Mouse (Mus musculus) liver, embryonic 14.5 days (tissue): ENCODE results near the gene Atxn2l. TPM values are rescaled to one million over a fixed set of nuclear protein-coding genes. Genes with fewer than 3 reads are reported as not detected.

Source experiments
- ATAC-seq: fragments of 200-750 bp; cut with Nextera tagmentation; 2 replicates; pipeline ENCODE4 v1.8.0; 2017; ENCODE audit warnings: moderate number of reproducible peaks, mild to moderate bottlenecking, moderate library complexity; ENCODE audit not compliant: insufficient read depth
- DNase-seq, 3 experiments: peaks; one replicate each; pipeline ENCODE4 v3.0.0-alpha.2; 2012 to 2013; ENCODE audit warnings: low read depth in 3 of 3, low spot score in 3 of 3
- H3K27ac ChIP-seq: fragments of 300-500 bp; sonication (generic); 2 replicates; pipeline ENCODE4 v1.5.1; 2014; ENCODE audit warnings: moderate library complexity, mild to moderate bottlenecking, control low read depth, inconsistent platforms
- H3K27me3 ChIP-seq: fragments of 300-500 bp; sonication (generic); 2 replicates; pipeline ENCODE4 v1.6.1; 2014; ENCODE audit warnings: mild to moderate bottlenecking, low read length, moderate library complexity; ENCODE audit not compliant: control insufficient read depth, insufficient read depth
- H3K36me3 ChIP-seq: fragments of 300-500 bp; sonication (generic); replicated peaks from 2 replicates; pipeline ENCODE4 v1.6.1; 2014; ENCODE audit warnings: low read depth; ENCODE audit not compliant: control insufficient read depth, insufficient read depth
- H3K4me1 ChIP-seq, 2 experiments: fragments of 200-500 bp in 1 of 2; fragments of 300-500 bp in 1 of 2; sonication (generic) in 1 of 2; replicated peaks; 2 replicates each; pipeline ENCODE4 v1.6.1; 2012 to 2014; ENCODE audit warnings: antibody characterized with exemption in 1 of 2, inconsistent platforms in 1 of 2, low read length in 1 of 2; ENCODE audit not compliant: control insufficient read depth in 2 of 2, insufficient read depth in 2 of 2
- H3K4me2 ChIP-seq: fragments of 300-500 bp; sonication (generic); 2 replicates; pipeline ENCODE4 v1.6.1; 2014; ENCODE audit warnings: low read depth, mild to moderate bottlenecking, control low read depth, moderate library complexity
- H3K4me3 ChIP-seq, 2 experiments: fragments of 200-500 bp in 1 of 2; fragments of 300-500 bp in 1 of 2; sonication (generic) in 1 of 2; 2 replicates each; pipeline ENCODE4 v1.5.1; 2012 to 2014; ENCODE audit warnings: low read depth in 2 of 2, low read length in 2 of 2, mild to moderate bottlenecking in 2 of 2, control low read depth in 1 of 2, inconsistent platforms in 1 of 2, moderate library complexity in 1 of 2; ENCODE audit not compliant: insufficient read depth in 1 of 2
- H3K9ac ChIP-seq: fragments of 300-500 bp; sonication (generic); replicated peaks from 2 replicates; pipeline ENCODE4 v1.6.1; 2014; ENCODE audit warnings: mild to moderate bottlenecking, control low read depth, moderate library complexity
- H3K9me3 ChIP-seq: fragments of 300-500 bp; sonication (generic); 2 replicates; pipeline ENCODE4 v1.6.1; 2016; ENCODE audit warnings: low read length, mixed read lengths; ENCODE audit not compliant: control insufficient read depth
- CTCF ChIP-seq: IDR thresholded peaks from 2 replicates; pipeline ENCODE4 v1.5.1; 2016; ENCODE audit warnings: antibody characterized with exemption, low read depth, control low read depth
- EP300 ChIP-seq: IDR thresholded peaks from 2 replicates; pipeline ENCODE4 v1.6.1; 2016; ENCODE audit warnings: antibody characterized with exemption, low read depth
- WGBS: fragments of 180-500 bp; shearing (Covaris S2); extraction: QIAGEN DNeasy Blood & Tissue Kit; methylation state at CpG from one replicate; pipeline ENCODE4 v1.1.7; 2014; ENCODE audit not compliant: insufficient replicate concordance; 5-methylcytosine and 5-hydroxymethylcytosine counted together
- polyA plus RNA-seq, 2 experiments: library from polyadenylated mRNA; depleted of rRNA in 1 of 2; stranded (reverse) in 1 of 2; unstranded in 1 of 2; fragments of >200 nt; fragmentation: Nextera tagmentation in 1 of 2; extraction: Ambion mirVana in 1 of 2; gene quantifications; 2 replicates each; pipeline versions ENCODE4 v1.2.1 to v1.2.3; 2012 to 2014

The Atxn2l gene
- polyA plus RNA-seq, 2 experiments: 17.3 to 42.9 TPM

GRCm38 (mm10) chr7:126455242-126455641 lies 48.0 kb downstream of the Atxn2l start:
- no peaks in the 10 kb centered on the region for H3K36me3 ChIP-seq
- no peaks in the 10 kb centered on the region for H3K9me3 ChIP-seq
- no peak overlapping the region for H3K27ac ChIP-seq
- DNase-seq (no peak), ATAC-seq (no peak)
- WGBS: 57% methylated on average over 2 of the region's 2 CpGs
- H3K4me2 ChIP-seq: no peak overlapping the region
- no peaks in the 10 kb centered on the region for H3K27me3 ChIP-seq
- no peaks in the 10 kb centered on the region for H3K4me1 ChIP-seq
- no peak overlapping the region for H3K9ac ChIP-seq
- H3K4me3 ChIP-seq: no peak overlapping the region
- TF ChIP-seq CTCF (no peak), EP300 (no peak)

- no peaks in the 10 kb centered on the region for H3K9me3 ChIP-seq
- H3K27me3 ChIP-seq: no peaks in the 10 kb centered on the region
- H3K4me2 ChIP-seq: no peak overlapping the region
- TF ChIP-seq EP300 (no peak), CTCF (no peak)
- H3K27ac ChIP-seq: no peak overlapping the region
- no peak overlapping the region for H3K4me3 ChIP-seq
- WGBS: 43% methylated on average over 7 of the region's 7 CpGs
- no peaks in the 10 kb centered on the region for H3K36me3 ChIP-seq
- H3K9ac ChIP-seq: no peak overlapping the region
- ATAC-seq (no peak), DNase-seq (no peak)
- H3K4me1 ChIP-seq: no peaks in the 10 kb centered on the region
These were observed 49.4 kb downstream of the Atxn2l start for GRCm38 (mm10) chr7:126453861-126454260.

GRCm38 (mm10) chr7:126452244-126452643 lies 51.0 kb downstream of the Atxn2l start:
- DNase-seq (no peak), ATAC-seq (no peak)
- Histone ChIP-seq H3K9me3 (no peaks in the 10 kb centered on the region), H3K27me3 (no peaks in the 10 kb centered on the region), H3K4me2 (no peak overlapping the region), H3K4me3 (no peak overlapping the region), H3K4me1 (no peaks in the 10 kb centered on the region), H3K9ac (no peak overlapping the region), H3K36me3 (no peaks in the 10 kb centered on the region), H3K27ac (no peak overlapping the region)
- TF ChIP-seq CTCF (no peak), EP300 (no peak)
- WGBS: 71% methylated on average over 3 of the region's 3 CpGs

- no peak overlapping the region for H3K9ac ChIP-seq
- no peaks in the 10 kb centered on the region for H3K36me3 ChIP-seq
- H3K27ac ChIP-seq: no peak overlapping the region
- WGBS: 72% methylated on average over 6 of the region's 6 CpGs
- TF ChIP-seq CTCF: no peak
- no peak overlapping the region for H3K4me2 ChIP-seq
- no peaks in the 10 kb centered on the region for H3K9me3 ChIP-seq
- H3K4me1 ChIP-seq: no peaks in the 10 kb centered on the region
- ATAC-seq (no peak), DNase-seq (no peak)
- no peak overlapping the region for H3K4me3 ChIP-seq
- H3K27me3 ChIP-seq: no peaks in the 10 kb centered on the region
These were observed 52.6 kb downstream of the Atxn2l start for GRCm38 (mm10) chr7:126450641-126451040.

- no peaks in the 10 kb centered on the region for H3K36me3 ChIP-seq
- 84% methylated on average over 18 of the region's 18 CpGs for WGBS
- H3K4me3 ChIP-seq: no peak overlapping the region
- H3K9ac ChIP-seq: no peak overlapping the region
- no peaks in the 10 kb centered on the region for H3K9me3 ChIP-seq
- no peak for DNase-seq
- no peaks in the 10 kb centered on the region for H3K4me1 ChIP-seq
- no peaks in the 10 kb centered on the region for H3K27me3 ChIP-seq
- ATAC-seq: no peak
- H3K4me2 ChIP-seq: no peak overlapping the region
- TF ChIP-seq CTCF: no peak
- TF ChIP-seq EP300: no peak
- no peak overlapping the region for H3K27ac ChIP-seq
These were observed 53.2 kb downstream of the Atxn2l start for GRCm38 (mm10) chr7:126449991-126450390.
